Mouse (Mus musculus): Measurements from ENCODE around the gene Akr1a1. TPM values are rescaled to one million over a fixed set of nuclear protein-coding genes. Genes with fewer than 3 reads are reported as not detected.
"Not testable (repeated sequence)": the region's sequence is repeated elsewhere in the genome, so short reads cannot be mapped to it uniquely, and the experiment has no call there.

Akr1a1 gene
- polyA plus RNA-seq, 1 experiment from 2014 or later = 799 TPM

- H3K4me1 ChIP-seq (ENCODE audit: control insufficient read depth, insufficient read depth, low read depth, low read length) = no peaks in the 10 kb centered on the region
- 70% methylated on average over 4 of the region's 4 CpGs for WGBS
- no peak overlapping the region for H3K27ac ChIP-seq (ENCODE audit: low read depth, low read length)
- H3K9ac ChIP-seq (ENCODE audit: low read depth, low read length) = no peak overlapping the region
- H3K27me3 ChIP-seq (replicated peaks; ENCODE audit: control insufficient read depth, insufficient read depth, low read length) = no peaks in the 10 kb centered on the region
- no peak for ATAC-seq
- H3K4me2 ChIP-seq (ENCODE audit: low read length) = no peak overlapping the region
- H3K9me3 ChIP-seq (ENCODE audit: control insufficient read depth, low read length) = no peaks in the 10 kb centered on the region
- H3K4me3 ChIP-seq (ENCODE audit: low read length) = no peak overlapping the region
- no peaks in the 10 kb centered on the region for H3K36me3 ChIP-seq (ENCODE audit: control insufficient read depth, insufficient read depth, low read length)
Observed at GRCm38 (mm10) chr4:116666625-116667024, 15.1 kb upstream of the Akr1a1 start.

GRCm38 (mm10) chr4:116661998-116662397 lies 10.5 kb upstream of the Akr1a1 start:
- WGBS = 92% methylated on average over 1 of the region's 1 CpGs
- Histone ChIP-seq H3K27me3 (replicated peaks; ENCODE audit: control insufficient read depth, insufficient read depth, low read length) (no peaks in the 10 kb centered on the region), H3K4me1 (ENCODE audit: control insufficient read depth, insufficient read depth, low read depth, low read length) (no peaks in the 10 kb centered on the region), H3K4me2 (ENCODE audit: low read length) (no peak overlapping the region), H3K4me3 (ENCODE audit: low read length) (no peak overlapping the region), H3K9me3 (ENCODE audit: control insufficient read depth, low read length) (no peaks in the 10 kb centered on the region), H3K27ac (ENCODE audit: low read depth, low read length) (no peak overlapping the region), H3K9ac (ENCODE audit: low read depth, low read length) (no peak overlapping the region), H3K36me3 (ENCODE audit: control insufficient read depth, insufficient read depth, low read length) (no peaks in the 10 kb centered on the region)
- no peak for ATAC-seq

GRCm38 (mm10) chr4:116660829-116661228 lies 9.3 kb upstream of the Akr1a1 start:
- WGBS = 77% methylated on average over 6 of the region's 6 CpGs
- Histone ChIP-seq H3K4me1 (ENCODE audit: control insufficient read depth, insufficient read depth, low read depth, low read length) (no peaks in the 10 kb centered on the region), H3K36me3 (ENCODE audit: control insufficient read depth, insufficient read depth, low read length) (no peaks in the 10 kb centered on the region)

GRCm38 (mm10) chr4:116659916-116660315 lies 8.4 kb upstream of the Akr1a1 start:
- H3K9me3 ChIP-seq (ENCODE audit: control insufficient read depth, low read length); H3K9ac ChIP-seq (ENCODE audit: low read depth, low read length); H3K4me1 ChIP-seq (ENCODE audit: control insufficient read depth, insufficient read depth, low read depth, low read length); ATAC-seq; H3K27me3 ChIP-seq (replicated peaks; ENCODE audit: control insufficient read depth, insufficient read depth, low read length); H3K27ac ChIP-seq (ENCODE audit: low read depth, low read length); H3K4me2 ChIP-seq (ENCODE audit: low read length); H3K36me3 ChIP-seq (ENCODE audit: control insufficient read depth, insufficient read depth, low read length); H3K4me3 ChIP-seq (ENCODE audit: low read length): not testable (repeated sequence)
- 92% methylated on average over 6 of the region's 6 CpGs for WGBS

More at GRCm38 (mm10) chr4:116660829-116661228, 9.3 kb upstream of the Akr1a1 start:
- no peak for ATAC-seq
- Histone ChIP-seq H3K4me3 (ENCODE audit: low read length) (no peak overlapping the region), H3K4me2 (ENCODE audit: low read length) (no peak overlapping the region), H3K27me3 (replicated peaks; ENCODE audit: control insufficient read depth, insufficient read depth, low read length) (no peaks in the 10 kb centered on the region; the same call in 1 of the 2 replicates), H3K9me3 (ENCODE audit: control insufficient read depth, low read length) (no peaks in the 10 kb centered on the region), H3K27ac (ENCODE audit: low read depth, low read length) (no peak overlapping the region), H3K9ac (ENCODE audit: low read depth, low read length) (no peak overlapping the region)

GRCm38 (mm10) chr4:116659474-116659873 lies 8.0 kb upstream of the Akr1a1 start:
- 46% methylated on average over 2 of the region's 2 CpGs for WGBS
- ATAC-seq = no peak
- Histone ChIP-seq H3K4me2 (ENCODE audit: low read length) (no peak overlapping the region), H3K27me3 (replicated peaks; ENCODE audit: control insufficient read depth, insufficient read depth, low read length) (no peaks in the 10 kb centered on the region; the same call in 1 of the 2 replicates), H3K9ac (ENCODE audit: low read depth, low read length) (no peak overlapping the region), H3K4me3 (ENCODE audit: low read length) (no peak overlapping the region), H3K9me3 (ENCODE audit: control insufficient read depth, low read length) (no peaks in the 10 kb centered on the region), H3K27ac (ENCODE audit: low read depth, low read length) (no peak overlapping the region), H3K4me1 (ENCODE audit: control insufficient read depth, insufficient read depth, low read depth, low read length) (no peaks in the 10 kb centered on the region), H3K36me3 (ENCODE audit: control insufficient read depth, insufficient read depth, low read length) (no peaks in the 10 kb centered on the region)

- WGBS = 53% methylated on average over 3 of the region's 3 CpGs
- Histone ChIP-seq H3K27ac (ENCODE audit: low read depth, low read length) (no peak overlapping the region), H3K9me3 (ENCODE audit: control insufficient read depth, low read length) (no peaks in the 10 kb centered on the region), H3K4me1 (ENCODE audit: control insufficient read depth, insufficient read depth, low read depth, low read length) (no peaks in the 10 kb centered on the region), H3K36me3 (ENCODE audit: control insufficient read depth, insufficient read depth, low read length) (no peaks in the 10 kb centered on the region), H3K4me2 (ENCODE audit: low read length) (no peak overlapping the region), H3K9ac (ENCODE audit: low read depth, low read length) (no peak overlapping the region), H3K4me3 (ENCODE audit: low read length) (no peak overlapping the region), H3K27me3 (replicated peaks; ENCODE audit: control insufficient read depth, insufficient read depth, low read length) (no peaks in the 10 kb centered on the region; the same call in 1 of the 2 replicates)
- ATAC-seq = no peak
Observed at GRCm38 (mm10) chr4:116657971-116658370, 6.5 kb upstream of the Akr1a1 start.

- Histone ChIP-seq H3K4me3 (ENCODE audit: low read length) (no peak overlapping the region), H3K9ac (ENCODE audit: low read depth, low read length) (no peak overlapping the region), H3K36me3 (ENCODE audit: control insufficient read depth, insufficient read depth, low read length) (no peaks in the 10 kb centered on the region), H3K9me3 (ENCODE audit: control insufficient read depth, low read length) (no peaks in the 10 kb centered on the region), H3K27me3 (replicated peaks; ENCODE audit: control insufficient read depth, insufficient read depth, low read length) (no peaks in the 10 kb centered on the region; the same call in 1 of the 2 replicates), H3K4me2 (ENCODE audit: low read length) (no peak overlapping the region), H3K4me1 (ENCODE audit: control insufficient read depth, insufficient read depth, low read depth, low read length) (no peaks in the 10 kb centered on the region; the same call in none of the 2 replicates), H3K27ac (ENCODE audit: low read depth, low read length) (no peak overlapping the region)
- 78% methylated on average over 3 of the region's 3 CpGs for WGBS
- ATAC-seq = no peak
Observed at GRCm38 (mm10) chr4:116655658-116656057, 4.2 kb upstream of the Akr1a1 start.

GRCm38 (mm10) chr4:116655100-116655499 lies 3.6 kb upstream of the Akr1a1 start:
- ATAC-seq = no peak
- Histone ChIP-seq H3K27me3 (replicated peaks; ENCODE audit: control insufficient read depth, insufficient read depth, low read length) (no peaks in the 10 kb centered on the region; the same call in 1 of the 2 replicates), H3K9ac (ENCODE audit: low read depth, low read length) (no peak overlapping the region), H3K9me3 (ENCODE audit: control insufficient read depth, low read length) (no peaks in the 10 kb centered on the region), H3K27ac (ENCODE audit: low read depth, low read length) (no peak overlapping the region), H3K4me1 (ENCODE audit: control insufficient read depth, insufficient read depth, low read depth, low read length) (peaks cover 3% of the 10 kb centered on the region), H3K4me3 (ENCODE audit: low read length) (no peak overlapping the region), H3K36me3 (ENCODE audit: control insufficient read depth, insufficient read depth, low read length) (no peaks in the 10 kb centered on the region), H3K4me2 (ENCODE audit: low read length) (no peak overlapping the region)
- whole genome bisulfite sequencing = 72% methylated on average over 2 of the region's 2 CpGs

- Histone ChIP-seq H3K9me3 (ENCODE audit: control insufficient read depth, low read length) (no peaks in the 10 kb centered on the region), H3K4me2 (ENCODE audit: low read length) (no peak overlapping the region), H3K9ac (ENCODE audit: low read depth, low read length) (no peak overlapping the region), H3K4me3 (ENCODE audit: low read length) (no peak overlapping the region), H3K36me3 (ENCODE audit: control insufficient read depth, insufficient read depth, low read length) (no peaks in the 10 kb centered on the region), H3K27me3 (replicated peaks; ENCODE audit: control insufficient read depth, insufficient read depth, low read length) (no peaks in the 10 kb centered on the region; the same call in 1 of the 2 replicates), H3K4me1 (ENCODE audit: control insufficient read depth, insufficient read depth, low read depth, low read length) (peaks cover 16% of the 10 kb centered on the region), H3K27ac (ENCODE audit: low read depth, low read length) (no peak overlapping the region)
- ATAC-seq = no peak
- 91% methylated on average over 6 of the region's 6 CpGs for WGBS
Observed at GRCm38 (mm10) chr4:116653228-116653627, 1.7 kb upstream of the Akr1a1 start.

- ATAC-seq = peak; percentile 28; the same call in 1 of the 2 replicates
- H3K4me3 ChIP-seq (ENCODE audit: low read length) = peak overlapping the region; percentile 78
- 12% methylated on average over 6 of the region's 6 CpGs for WGBS
- H3K4me1 ChIP-seq (ENCODE audit: control insufficient read depth, insufficient read depth, low read depth, low read length) = peaks cover 23% of the 10 kb centered on the region
- H3K9me3 ChIP-seq (ENCODE audit: control insufficient read depth, low read length) = no peaks in the 10 kb centered on the region
- no peaks in the 10 kb centered on the region for H3K36me3 ChIP-seq (ENCODE audit: control insufficient read depth, insufficient read depth, low read length)
- H3K9ac ChIP-seq (ENCODE audit: low read depth, low read length) = peak overlapping the region; percentile 44
- H3K4me2 ChIP-seq (ENCODE audit: low read length) = peak overlapping the region; percentile 54
- no peak overlapping the region for H3K27ac ChIP-seq (ENCODE audit: low read depth, low read length)
- H3K27me3 ChIP-seq (replicated peaks; ENCODE audit: control insufficient read depth, insufficient read depth, low read length) = no peaks in the 10 kb centered on the region; the same call in 1 of the 2 replicates
Observed at GRCm38 (mm10) chr4:116651797-116652135, 286 bp upstream of the Akr1a1 start.
